Mouse (Mus musculus) ES-E14 (cell line): ENCODE measurements around the gene Serpine1.

Source experiments
- CHD2 ChIP-seq: IDR thresholded peaks from 2 replicates; pipeline ENCODE4 v1.6.1; 2014; ENCODE audit warnings: mild to moderate bottlenecking, low read depth, low read length, inconsistent platforms
- HCFC1 ChIP-seq: IDR thresholded peaks from 2 replicates; pipeline ENCODE4 v1.6.1; 2012; ENCODE audit warnings: low read length, inconsistent platforms, borderline replicate concordance; ENCODE audit not compliant: insufficient read depth
- ZC3H11A ChIP-seq: IDR thresholded peaks from 2 replicates; pipeline ENCODE4 v1.6.1; 2012; ENCODE audit warnings: low read depth, mild to moderate bottlenecking, inconsistent platforms, low read length, borderline replicate concordance

DNA sequence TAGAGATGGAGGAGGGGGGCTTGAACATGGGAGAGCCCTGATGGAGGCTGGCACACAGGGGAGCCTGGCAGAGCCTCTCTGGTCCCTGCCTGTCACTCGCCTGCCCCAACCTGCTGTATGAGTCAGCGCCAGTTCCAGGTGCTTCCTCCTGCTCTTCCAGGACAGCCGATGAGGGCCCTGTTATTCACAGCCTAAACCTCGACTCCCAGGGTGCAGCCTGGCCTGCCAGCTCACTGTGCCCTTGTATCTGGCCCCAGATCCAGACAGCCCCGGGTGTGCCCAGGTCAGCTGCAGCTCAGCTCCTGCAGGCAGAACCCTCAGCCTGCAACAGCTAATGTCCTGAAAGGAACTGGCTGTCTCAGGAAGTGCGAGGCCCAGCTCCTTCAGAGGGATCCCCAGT is 19.5 kb upstream of the Serpine1 start:
- no peak for TF ChIP-seq ZC3H11A
- no peak for TF ChIP-seq HCFC1
- no peak for TF ChIP-seq CHD2
